Mouse (Mus musculus): ENCODE data around the gene Dld. TPM values are rescaled to one million over a fixed set of nuclear protein-coding genes. Genes with fewer than 3 reads are reported as not detected.
A peak's percentile ranks its signal among the peaks of the same experiment; 100 is the strongest.

Dld gene
- polyA plus RNA-seq, 1 experiment from 2014 or later, result 112 TPM

GRCm38 (mm10) chr12:31387303-31387702, 36.0 kb upstream of the Dld start:
- Histone ChIP-seq H3K9ac (ENCODE audit: low read length) (no peak overlapping the region), H3K4me2 (replicated peaks; ENCODE audit: low read depth) (no peak overlapping the region), H3K9me3 (ENCODE audit: control insufficient read depth, low read length) (no peaks in the 10 kb centered on the region), H3K4me3 (ENCODE audit: low read depth, low read length) (no peak overlapping the region), H3K27me3 (ENCODE audit: control insufficient read depth, insufficient read depth, low read length) (no peaks in the 10 kb centered on the region), H3K36me3 (ENCODE audit: control insufficient read depth, insufficient read depth, low read length) (no peaks in the 10 kb centered on the region), H3K4me1 (replicated peaks; ENCODE audit: control insufficient read depth, insufficient read depth) (no peaks in the 10 kb centered on the region), H3K27ac (replicated peaks) (no peak overlapping the region)
- TF ChIP-seq CTCF (IDR thresholded peaks at IDR 0.05; ENCODE audit: low read depth) (peak; percentile 60), EP300 (optimal IDR thresholded peaks at IDR 0.05) (no peak)
- ATAC-seq (ENCODE audit: low FRiP score, low TSS enrichment) (no peak), DNase-seq (ENCODE audit: low spot score) (peak; percentile 18)
- WGBS, result 24% methylated on average over 3 of the region's 3 CpGs

GRCm38 (mm10) chr12:31382451-31382850, 31.2 kb upstream of the Dld start:
- Histone ChIP-seq H3K36me3 (ENCODE audit: control insufficient read depth, insufficient read depth, low read length) (no peaks in the 10 kb centered on the region), H3K9ac (ENCODE audit: low read length) (no peak overlapping the region), H3K27me3 (ENCODE audit: control insufficient read depth, insufficient read depth, low read length) (no peaks in the 10 kb centered on the region), H3K4me1 (replicated peaks; ENCODE audit: control insufficient read depth, insufficient read depth) (no peaks in the 10 kb centered on the region), H3K27ac (replicated peaks) (no peak overlapping the region), H3K9me3 (ENCODE audit: control insufficient read depth, low read length) (no peaks in the 10 kb centered on the region), H3K4me2 (replicated peaks; ENCODE audit: low read depth) (no peak overlapping the region), H3K4me3 (ENCODE audit: low read depth, low read length) (no peak overlapping the region)
- TF ChIP-seq CTCF (IDR thresholded peaks at IDR 0.05; ENCODE audit: low read depth) (no peak), EP300 (optimal IDR thresholded peaks at IDR 0.05) (no peak)
- no peak for ATAC-seq (ENCODE audit: low FRiP score, low TSS enrichment)
- WGBS, result 20% methylated on average over 2 of the region's 2 CpGs
- no peak for DNase-seq (ENCODE audit: low spot score)

- Histone ChIP-seq H3K4me2 (replicated peaks; ENCODE audit: low read depth) (no peak overlapping the region), H3K9ac (ENCODE audit: low read length) (no peak overlapping the region), H3K4me1 (replicated peaks; ENCODE audit: control insufficient read depth, insufficient read depth) (no peaks in the 10 kb centered on the region; the same call in 1 of the 2 replicates), H3K27ac (replicated peaks) (no peak overlapping the region), H3K9me3 (ENCODE audit: control insufficient read depth, low read length) (no peaks in the 10 kb centered on the region), H3K36me3 (ENCODE audit: control insufficient read depth, insufficient read depth, low read length) (no peaks in the 10 kb centered on the region), H3K4me3 (ENCODE audit: low read depth, low read length) (no peak overlapping the region), H3K27me3 (ENCODE audit: control insufficient read depth, insufficient read depth, low read length) (no peaks in the 10 kb centered on the region)
- DNase-seq (ENCODE audit: low spot score) (peak; percentile 41), ATAC-seq (ENCODE audit: low FRiP score, low TSS enrichment) (peak; percentile 29; the same call in 1 of the 2 replicates)
- 13% methylated on average over 2 of the region's 2 CpGs for WGBS
- TF ChIP-seq CTCF (IDR thresholded peaks at IDR 0.05; ENCODE audit: low read depth) (no peak), EP300 (optimal IDR thresholded peaks at IDR 0.05) (no peak)
Observed at GRCm38 (mm10) chr12:31380878-31381277, 29.6 kb upstream of the Dld start.

- Histone ChIP-seq H3K4me1 (replicated peaks; ENCODE audit: control insufficient read depth, insufficient read depth) (no peaks in the 10 kb centered on the region; the same call in 1 of the 2 replicates), H3K9me3 (ENCODE audit: control insufficient read depth, low read length) (no peaks in the 10 kb centered on the region), H3K36me3 (ENCODE audit: control insufficient read depth, insufficient read depth, low read length) (no peaks in the 10 kb centered on the region), H3K27ac (replicated peaks) (no peak overlapping the region), H3K4me3 (ENCODE audit: low read depth, low read length) (no peak overlapping the region), H3K27me3 (ENCODE audit: control insufficient read depth, insufficient read depth, low read length) (no peaks in the 10 kb centered on the region), H3K4me2 (replicated peaks; ENCODE audit: low read depth) (no peak overlapping the region), H3K9ac (ENCODE audit: low read length) (no peak overlapping the region)
- 82% methylated on average over 11 of the region's 11 CpGs for whole genome bisulfite sequencing
- no peak for ATAC-seq (ENCODE audit: low FRiP score, low TSS enrichment)
- peak; percentile 19 for DNase-seq (ENCODE audit: low spot score)
- no peak for TF ChIP-seq EP300 (optimal IDR thresholded peaks at IDR 0.05)
Observed at GRCm38 (mm10) chr12:31377241-31377640, 26.0 kb upstream of the Dld start.

- no peaks in the 10 kb centered on the region for H3K36me3 ChIP-seq (ENCODE audit: control insufficient read depth, insufficient read depth, low read length)
- H3K4me1 ChIP-seq (replicated peaks; ENCODE audit: control insufficient read depth, insufficient read depth), result no peaks in the 10 kb centered on the region; the same call in 1 of the 2 replicates
- TF ChIP-seq CTCF (IDR thresholded peaks at IDR 0.05; ENCODE audit: low read depth) (peak; percentile 61), EP300 (optimal IDR thresholded peaks at IDR 0.05) (no peak)
- no peak for ATAC-seq (ENCODE audit: low FRiP score, low TSS enrichment)
- H3K27ac ChIP-seq (replicated peaks), result no peak overlapping the region
- H3K4me3 ChIP-seq (ENCODE audit: low read depth, low read length), result no peak overlapping the region
- H3K9me3 ChIP-seq (ENCODE audit: control insufficient read depth, low read length), result no peaks in the 10 kb centered on the region
- peak; percentile 30 for DNase-seq (ENCODE audit: low spot score)
- H3K27me3 ChIP-seq (ENCODE audit: control insufficient read depth, insufficient read depth, low read length), result no peaks in the 10 kb centered on the region
- peak overlapping the region; percentile 44 for H3K4me2 ChIP-seq (replicated peaks; ENCODE audit: low read depth)
- H3K9ac ChIP-seq (ENCODE audit: low read length), result no peak overlapping the region
- 9% methylated on average over 13 of the region's 13 CpGs for WGBS
Observed at GRCm38 (mm10) chr12:31376326-31376950, 25.2 kb upstream of the Dld start.

- no peak overlapping the region for H3K4me2 ChIP-seq (replicated peaks; ENCODE audit: low read depth)
- 63% methylated on average over 4 of the region's 4 CpGs for WGBS
- H3K9ac ChIP-seq (ENCODE audit: low read length), result no peak overlapping the region
- no peaks in the 10 kb centered on the region for H3K36me3 ChIP-seq (ENCODE audit: control insufficient read depth, insufficient read depth, low read length)
- ATAC-seq (ENCODE audit: low FRiP score, low TSS enrichment) (peak; percentile 34; the same call in 1 of the 2 replicates), DNase-seq (ENCODE audit: low spot score) (no peak)
- no peak overlapping the region for H3K4me3 ChIP-seq (ENCODE audit: low read depth, low read length)
- H3K9me3 ChIP-seq (ENCODE audit: control insufficient read depth, low read length), result no peaks in the 10 kb centered on the region
- no peak overlapping the region for H3K27ac ChIP-seq (replicated peaks)
- H3K4me1 ChIP-seq (replicated peaks; ENCODE audit: control insufficient read depth, insufficient read depth), result no peaks in the 10 kb centered on the region; the same call in 1 of the 2 replicates
- no peaks in the 10 kb centered on the region for H3K27me3 ChIP-seq (ENCODE audit: control insufficient read depth, insufficient read depth, low read length)
- no peak for TF ChIP-seq EP300 (optimal IDR thresholded peaks at IDR 0.05)
- no peak for TF ChIP-seq CTCF (IDR thresholded peaks at IDR 0.05; ENCODE audit: low read depth)
Observed at GRCm38 (mm10) chr12:31375283-31375615, 24.0 kb upstream of the Dld start.
